Mouse (Mus musculus): Measurements from ENCODE around the gene Foxi3.

Gene Foxi3

GRCm38 (mm10) chr6:70956285-70956912 lies at the start of gene Foxi3:
Foxi3 (plus strand) TSS chr6:70956531.
- DNase-seq (ENCODE audit: extremely low spot score) = peak; percentile 75

- no peak for DNase-seq (ENCODE audit: extremely low spot score)
These were observed 46.8 kb upstream of the Foxi3 start for GRCm38 (mm10) chr6:70909572-70909971.

GRCm38 (mm10) chr6:70910285-70910684 lies 46.0 kb upstream of the Foxi3 start:
- no peak for DNase-seq (ENCODE audit: extremely low spot score)

GRCm38 (mm10) chr6:70911668-70912395 lies 44.5 kb upstream of the Foxi3 start:
- DNase-seq (ENCODE audit: extremely low spot score) = peak; percentile 7

- DNase-seq (ENCODE audit: extremely low spot score) = no peak
These were observed 44.0 kb upstream of the Foxi3 start for GRCm38 (mm10) chr6:70912396-70912765.

- no peak for DNase-seq (ENCODE audit: extremely low spot score)
These were observed 37.5 kb upstream of the Foxi3 start, which contains the start of gene Tex37 for GRCm38 (mm10) chr6:70918827-70919226. Tex37 (minus strand) TSS chr6:70918927.

- DNase-seq (ENCODE audit: extremely low spot score) = peak; percentile 72
These were observed 34.9 kb upstream of the Foxi3 start for GRCm38 (mm10) chr6:70921274-70922074.

GRCm38 (mm10) chr6:70931801-70932200 lies 24.5 kb upstream of the Foxi3 start:
- no peak for DNase-seq (ENCODE audit: extremely low spot score)

GRCm38 (mm10) chr6:70953274-70953673 lies 3.1 kb upstream of the Foxi3 start:
- no peak for DNase-seq (ENCODE audit: extremely low spot score)

GRCm38 (mm10) chr6:70954040-70954439 lies 2.3 kb upstream of the Foxi3 start:
- DNase-seq (ENCODE audit: extremely low spot score) = no peak

GRCm38 (mm10) chr6:70955291-70955800 lies 985 bp upstream of the Foxi3 start:
- peak; percentile 38 for DNase-seq (ENCODE audit: extremely low spot score)

- peak; percentile 37 for DNase-seq (ENCODE audit: extremely low spot score)
These were observed 490 bp upstream of the Foxi3 start for GRCm38 (mm10) chr6:70955841-70956240.

GRCm38 (mm10) chr6:70956936-70957335 lies 605 bp downstream of the Foxi3 start:
- DNase-seq (ENCODE audit: extremely low spot score) = no peak

GRCm38 (mm10) chr6:70957341-70957940 lies 1.1 kb downstream of the Foxi3 start:
- DNase-seq (ENCODE audit: extremely low spot score) = no peak

- DNase-seq (ENCODE audit: extremely low spot score) = no peak
These were observed 7.9 kb downstream of the Foxi3 start for GRCm38 (mm10) chr6:70964116-70964830.

- no peak for DNase-seq (ENCODE audit: extremely low spot score)
These were observed 9.4 kb downstream of the Foxi3 start for GRCm38 (mm10) chr6:70965694-70966093.

GRCm38 (mm10) chr6:70967422-70967821 lies 11.1 kb downstream of the Foxi3 start:
- no peak for DNase-seq (ENCODE audit: extremely low spot score)

GRCm38 (mm10) chr6:70968291-70968690 lies 12.0 kb downstream of the Foxi3 start:
- DNase-seq (ENCODE audit: extremely low spot score) = no peak

GRCm38 (mm10) chr6:70973066-70973465 lies 16.7 kb downstream of the Foxi3 start:
- no peak for DNase-seq (ENCODE audit: extremely low spot score)

- DNase-seq (ENCODE audit: extremely low spot score) = no peak
These were observed 24.7 kb downstream of the Foxi3 start for GRCm38 (mm10) chr6:70981036-70981435.

- no peak for DNase-seq (ENCODE audit: extremely low spot score)
These were observed 26.1 kb downstream of the Foxi3 start for GRCm38 (mm10) chr6:70982416-70982815.
